Mouse (Mus musculus) kidney, embryonic 15.5 days (tissue): ENCODE results near the gene Gm13078. TPM values are rescaled to one million over a fixed set of nuclear protein-coding genes. Genes with fewer than 3 reads are reported as not detected.

Experiments used
- ATAC-seq: fragments of 200-750 bp; cut with Nextera tagmentation; replicated peaks from 2 replicates; pipeline ENCODE4 v1.8.0; 2017; ENCODE audit warnings: moderate TSS enrichment; ENCODE audit not compliant: low FRiP score
- H3K27ac ChIP-seq: fragments of 300-500 bp; sonication (generic); 2 replicates; pipeline ENCODE4 v1.5.1; 2015; ENCODE audit warnings: mild to moderate bottlenecking, inconsistent platforms
- H3K27me3 ChIP-seq: fragments of 300-500 bp; sonication (generic); 2 replicates; pipeline ENCODE4 v1.6.1; 2015; ENCODE audit warnings: inconsistent platforms
- H3K36me3 ChIP-seq: fragments of 300-500 bp; sonication (generic); 2 replicates; pipeline ENCODE4 v1.6.1; 2015; ENCODE audit warnings: inconsistent platforms
- H3K4me1 ChIP-seq: fragments of 300-500 bp; sonication (generic); 2 replicates; pipeline ENCODE4 v1.6.1; 2015; ENCODE audit warnings: inconsistent platforms
- H3K4me2 ChIP-seq: fragments of 300-500 bp; sonication (generic); 2 replicates; pipeline ENCODE4 v1.6.1; 2015; ENCODE audit warnings: moderate library complexity, mild to moderate bottlenecking, inconsistent platforms
- H3K4me3 ChIP-seq: fragments of 300-500 bp; sonication (generic); replicated peaks from 2 replicates; pipeline ENCODE4 v1.5.1; 2015; ENCODE audit warnings: mild to moderate bottlenecking, inconsistent platforms
- H3K9ac ChIP-seq: fragments of 300-500 bp; sonication (generic); 2 replicates; pipeline ENCODE4 v1.6.1; 2015; ENCODE audit warnings: mild to moderate bottlenecking, inconsistent platforms
- H3K9me3 ChIP-seq: fragments of 300-500 bp; sonication (generic); replicated peaks from 2 replicates; pipeline ENCODE4 v1.6.1; 2016; ENCODE audit warnings: inconsistent platforms
- WGBS: fragments of 180-500 bp; shearing (Covaris S2); methylation state at CpG from one replicate; pipeline ENCODE4 v1.1.7; 2015; ENCODE audit warnings: mixed read lengths; 5-methylcytosine and 5-hydroxymethylcytosine counted together
- polyA plus RNA-seq: library from polyadenylated mRNA; unstranded; fragments of >200 nt; fragmentation: Nextera tagmentation; extraction: Ambion mirVana; gene quantifications from 2 replicates; pipeline ENCODE4 v1.2.1, GENCODE M21; 2015

Gene Gm13078
- polyA plus RNA-seq = not detected in 2 replicates

DNA sequence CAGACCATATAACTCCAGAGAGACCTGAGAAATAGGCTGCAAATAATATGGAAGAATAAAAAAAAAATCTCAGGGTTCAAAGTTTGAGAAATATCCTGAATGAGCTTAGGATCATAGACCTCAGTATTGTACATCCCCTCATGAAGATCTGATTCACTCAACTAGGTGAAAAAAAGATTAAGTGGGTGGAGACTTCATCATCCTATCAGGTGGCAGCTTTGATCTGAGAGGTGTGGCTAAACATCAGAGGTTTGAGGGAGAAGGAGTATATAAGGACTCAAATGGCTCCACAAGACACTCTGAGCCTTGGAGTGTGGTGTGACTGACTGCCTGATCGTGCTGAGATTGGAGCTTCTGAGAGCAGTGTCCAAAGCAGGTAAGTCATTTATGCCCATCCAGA lies at the start of gene Gm13078:
Gene Gm13078, plus strand, starts transcription at position 301 of the 400 bp plus-strand sequence.
- Histone ChIP-seq H3K9ac (no peak within 1 kb of the TSS), H3K27me3 (no peaks in the 10 kb centered on the region), H3K9me3 (peaks cover 9% of the 10 kb centered on the region; the same call in 1 of the 2 replicates), H3K4me3 (no peak within 1 kb of the TSS), H3K36me3 (no peaks in the 10 kb centered on the region), H3K4me2 (no peak within 1 kb of the TSS), H3K27ac (no peak within 1 kb of the TSS), H3K4me1 (no peaks in the 10 kb centered on the region)
- 84% methylated on average over 1 of the region's 1 CpGs for WGBS
- ATAC-seq = no peak

DNA sequence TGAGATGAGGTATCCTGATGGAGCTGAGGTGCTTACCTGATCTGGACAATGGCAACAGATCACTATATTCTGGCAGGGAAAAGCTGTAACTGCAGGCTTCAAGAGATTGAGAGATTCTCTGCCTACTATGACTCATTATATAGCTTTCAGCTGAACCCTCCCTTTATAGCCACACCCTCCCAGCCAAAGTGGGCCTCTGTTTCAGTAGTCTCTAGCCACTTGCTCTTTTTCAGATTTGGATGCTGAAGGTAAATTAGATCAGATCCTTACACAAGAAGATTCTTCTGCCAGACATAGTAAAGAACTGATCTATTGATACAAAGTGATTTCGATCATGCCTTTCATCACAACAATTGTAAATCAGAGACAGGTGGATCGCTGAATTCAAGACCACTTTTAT lies 16.6 kb upstream of the Gm13078 start, which contains the start of gene Gm13089:
Gene Gm13089, minus strand, starts transcription at position 101 of the 400 bp plus-strand sequence.
- Histone ChIP-seq H3K4me2 (no peak within 1 kb of the TSS), H3K27ac (no peak within 1 kb of the TSS), H3K27me3 (no peaks in the 10 kb centered on the region), H3K9ac (no peak within 1 kb of the TSS), H3K4me3 (no peak within 1 kb of the TSS), H3K4me1 (no peaks in the 10 kb centered on the region), H3K9me3 (peaks cover 18% of the 10 kb centered on the region), H3K36me3 (no peaks in the 10 kb centered on the region)
- WGBS = 79% methylated on average over 2 of the region's 2 CpGs
- no peak for ATAC-seq

Other genes starting within 250 kb of the Gm13078 start
- not detected in 2 replicates for gene Gm13043, start 208.1 kb upstream of the Gm13078 start, polyA plus RNA-seq
- not detected in 2 replicates for gene Gm13040, start 183.5 kb upstream of the Gm13078 start, polyA plus RNA-seq
- gene BC080695, start 167.8 kb upstream of the Gm13078 start, polyA plus RNA-seq = not detected in 2 replicates
- gene Gm13057, start 167.7 kb upstream of the Gm13078 start, polyA plus RNA-seq = not detected in 2 replicates
- not detected in 2 replicates for gene Gm13083, start 104.5 kb upstream of the Gm13078 start, polyA plus RNA-seq
- not detected in 2 replicates for gene Gm13088, start 62.2 kb upstream of the Gm13078 start, polyA plus RNA-seq
- not detected in 2 replicates for gene Gm13089, start 16.7 kb upstream of the Gm13078 start, polyA plus RNA-seq
- gene Gm13023, start 69.9 kb downstream of the Gm13078 start, polyA plus RNA-seq = not detected in 2 replicates
- not detected in 2 replicates for gene Gm13084, start 96.6 kb downstream of the Gm13078 start, polyA plus RNA-seq
- gene Gm13103, start 127.0 kb downstream of the Gm13078 start, polyA plus RNA-seq = not detected in 2 replicates
- not detected in 2 replicates for gene Pramef6, start 180.9 kb downstream of the Gm13078 start, polyA plus RNA-seq
- gene Pramef25, start 231.6 kb downstream of the Gm13078 start, polyA plus RNA-seq = not detected in 2 replicates
- not detected in 2 replicates for gene Gm13101, start 247.5 kb downstream of the Gm13078 start, polyA plus RNA-seq